Mouse (Mus musculus) liver, adult 10 weeks (tissue): ENCODE data around the gene Frrs1l. TPM values are rescaled to one million over a fixed set of nuclear protein-coding genes. Genes with fewer than 3 reads are reported as not detected.

ENCODE experiments used
- polyA plus RNA-seq: library from polyadenylated mRNA; stranded (reverse); fragments of 350-450 nt; fragmentation: Illumina TruSeq; extraction: RNeasy Lipid Tissue Mini Kit (QIAGEN cat#74804); gene quantifications from one replicate; pipeline ENCODE4 v1.2.3, GENCODE M21; 2014; ENCODE audit warnings: low read depth, low replicate concordance

The Frrs1l gene
- polyA plus RNA-seq, result not detected

GRCm38 (mm10) chr4:56990215-56990584 is at the start of gene Frrs1l:
TSS of gene Frrs1l (minus strand) at chr4:56990391.

GRCm38 (mm10) chr4:56946641-56947640 is 43.2 kb downstream of the Frrs1l start, which contains the start of gene Tmem245:
TSS of gene Tmem245 (minus strand) at chr4:56947437.

Other genes starting within 250 kb of the Frrs1l start
- gene Actl7b, start 248.9 kb downstream of the Frrs1l start, polyA plus RNA-seq, result not detected
- not detected for gene Actl7a, start 247.0 kb downstream of the Frrs1l start, polyA plus RNA-seq
- 14.1 TPM for gene Elp1, start 188.1 kb downstream of the Frrs1l start, polyA plus RNA-seq
- gene Fam206a, start 188.0 kb downstream of the Frrs1l start, polyA plus RNA-seq, result 3.3 TPM
- 4.6 TPM for gene Ctnnal1, start 125.2 kb downstream of the Frrs1l start, polyA plus RNA-seq
- gene Tmem245, start 43.0 kb downstream of the Frrs1l start, polyA plus RNA-seq, result 13.0 TPM
- gene Epb41l4b, start 153.0 kb upstream of the Frrs1l start, polyA plus RNA-seq, result 73.9 TPM